Mouse (Mus musculus) lung, postnatal 36 days (tissue): Measurements from ENCODE around the gene Dchs2.
A peak's percentile ranks its signal among the peaks of the same experiment; 100 is the strongest.
"Not testable (repeated sequence)": the region's sequence is repeated elsewhere in the genome, so short reads cannot be mapped to it uniquely, and the experiment has no call there.

Experiments
- DNase-seq: peaks from one replicate; pipeline ENCODE4 v3.0.0; 2022; ENCODE audit warnings: mixed read lengths

The Dchs2 gene

GRCm38 (mm10) chr3:83127726-83128448 lies at the start of gene Dchs2:
Gene Dchs2, plus strand, starts transcription at chr3:83127948.
- no peak for DNase-seq

DNA sequence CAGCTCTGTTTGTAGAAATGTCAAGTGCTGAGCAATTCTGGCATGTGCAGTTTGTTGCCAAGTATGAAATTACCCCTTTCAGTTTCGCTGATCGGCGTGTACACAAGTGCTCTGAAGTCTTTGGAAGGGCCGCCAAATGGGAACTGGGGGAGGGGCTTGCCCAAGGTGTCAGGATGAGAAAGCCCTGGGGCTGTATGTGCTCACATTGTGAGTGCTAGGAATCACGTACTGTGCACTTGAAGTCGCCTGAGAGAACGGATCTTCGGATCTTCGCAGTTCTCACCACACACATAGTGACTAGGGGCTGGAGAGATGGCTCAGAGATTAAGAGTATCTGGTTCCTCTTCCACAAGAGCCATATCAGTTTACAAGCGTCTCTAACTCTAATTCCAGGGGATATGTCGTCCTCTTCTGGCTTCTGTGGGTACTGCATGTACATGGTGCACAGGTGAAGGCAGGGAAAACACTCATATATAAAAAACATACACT lies 47.1 kb upstream of the Dchs2 start:
- DNase-seq, result peak; percentile 92

GRCm38 (mm10) chr3:83097586-83097985 lies 30.2 kb upstream of the Dchs2 start:
- no peak for DNase-seq

DNA sequence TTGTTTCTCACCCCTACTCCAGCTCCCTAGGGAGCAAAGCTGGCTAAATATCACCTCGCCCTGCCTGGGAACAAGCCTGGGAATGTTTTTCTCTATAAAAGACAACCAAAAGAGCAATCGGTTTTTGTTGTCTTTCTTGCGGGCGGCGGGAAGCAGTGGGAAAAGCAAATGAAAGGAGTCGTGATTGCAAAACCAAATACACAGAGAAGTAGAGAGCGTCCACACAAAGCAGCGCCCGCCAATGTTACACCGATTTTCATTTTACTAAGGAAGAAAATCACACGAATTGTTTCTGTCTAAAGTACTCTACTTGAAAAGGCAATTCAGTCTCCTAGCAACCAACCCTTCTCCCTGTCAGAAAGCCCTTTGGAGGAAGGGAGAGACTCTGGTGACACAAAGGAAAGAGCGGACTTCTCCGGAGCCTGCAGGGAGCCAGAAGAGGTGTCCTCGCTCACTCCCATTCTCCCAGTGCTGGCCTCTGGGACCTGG lies 29.2 kb upstream of the Dchs2 start:
- DNase-seq, result peak; percentile 26

- DNase-seq, result no peak
Measured at GRCm38 (mm10) chr3:83099139-83099538, 28.6 kb upstream of the Dchs2 start.

- no peak for DNase-seq
Measured at GRCm38 (mm10) chr3:83099651-83100050, 28.1 kb upstream of the Dchs2 start.

- no peak for DNase-seq
Measured at GRCm38 (mm10) chr3:83102286-83102685, 25.5 kb upstream of the Dchs2 start.

- peak; percentile 42 for DNase-seq
Measured at GRCm38 (mm10) chr3:83110163-83110562, 17.6 kb upstream of the Dchs2 start.

DNA sequence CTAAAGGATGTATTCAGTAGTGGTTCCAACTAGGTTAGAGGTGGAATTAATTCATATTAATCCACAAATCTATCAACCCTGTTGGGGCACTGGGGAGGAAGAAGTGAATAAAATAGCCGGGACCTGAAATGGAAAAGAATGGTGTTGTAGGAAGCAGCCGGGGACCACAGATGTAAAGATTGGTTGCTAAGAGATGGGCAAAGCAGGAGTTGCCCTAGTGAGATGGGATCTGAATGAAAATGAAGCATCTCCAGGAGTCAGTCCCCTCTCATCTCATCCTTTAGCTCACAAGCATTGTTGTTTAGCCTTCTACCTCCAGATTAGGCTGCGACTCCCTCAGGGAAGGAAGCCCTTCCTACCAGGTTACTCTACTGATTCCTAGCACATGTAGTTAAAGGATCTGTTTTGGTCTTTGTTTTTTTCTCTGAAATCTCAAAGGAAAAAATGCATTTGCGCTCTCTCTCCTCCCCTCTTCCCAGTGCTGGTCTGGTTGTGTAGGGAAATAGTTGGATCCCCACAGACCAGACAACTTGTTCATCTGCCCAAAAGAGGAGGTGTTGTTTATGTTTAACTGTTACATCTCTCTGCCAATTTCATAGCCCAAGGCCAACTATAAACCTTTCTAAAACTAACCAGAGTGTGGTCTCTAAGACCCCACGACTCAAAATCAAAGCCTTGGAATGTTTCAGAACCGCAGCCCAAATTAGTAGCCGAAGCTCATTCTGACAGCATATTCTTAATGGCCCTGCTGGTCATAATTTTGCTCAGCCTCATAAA lies 16.1 kb upstream of the Dchs2 start:
- DNase-seq, result no peak

GRCm38 (mm10) chr3:83112869-83113268 lies 14.9 kb upstream of the Dchs2 start:
- no peak for DNase-seq

DNA sequence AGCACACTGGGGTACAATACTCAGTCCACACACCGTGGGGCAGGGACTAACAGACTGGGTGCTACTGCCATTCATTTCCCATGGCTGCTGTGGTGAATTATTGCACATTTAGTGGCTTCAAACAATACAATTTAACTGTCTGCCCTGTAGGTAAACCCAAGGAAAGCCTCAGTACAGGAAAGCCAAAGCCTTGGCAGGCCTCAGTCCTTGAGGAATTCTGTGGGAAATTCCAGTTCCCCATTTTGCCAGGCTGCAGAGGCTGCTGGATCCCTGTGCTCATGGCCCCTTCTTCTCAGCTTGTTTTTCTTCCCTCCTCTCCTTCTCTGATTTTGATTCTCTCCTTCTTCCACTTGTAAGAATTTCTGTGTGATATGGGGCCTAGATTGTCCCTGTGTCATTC lies 12.8 kb upstream of the Dchs2 start:
- no peak for DNase-seq

- DNase-seq, result no peak
Measured at GRCm38 (mm10) chr3:83117592-83117991, 10.2 kb upstream of the Dchs2 start.

DNA sequence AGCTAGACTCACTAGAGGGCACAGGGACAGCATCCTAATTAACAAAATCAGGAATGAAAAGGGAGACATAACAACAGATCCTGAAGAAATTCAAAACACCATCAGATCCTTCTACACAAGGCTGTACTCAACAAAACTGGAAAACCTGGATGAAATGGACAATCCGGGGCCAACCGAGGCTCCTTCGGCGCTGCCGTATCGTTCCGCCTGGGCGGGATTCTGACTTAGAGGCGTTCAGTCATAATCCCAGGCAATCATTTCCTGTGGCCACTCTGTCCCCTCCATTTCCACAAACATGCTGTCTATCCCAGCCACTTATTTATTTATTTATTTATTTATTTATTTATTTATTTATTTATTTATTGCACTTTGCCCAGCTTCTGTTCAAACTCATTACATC lies 3.8 kb upstream of the Dchs2 start:
- DNase-seq, result not testable (repeated sequence)

DNA sequence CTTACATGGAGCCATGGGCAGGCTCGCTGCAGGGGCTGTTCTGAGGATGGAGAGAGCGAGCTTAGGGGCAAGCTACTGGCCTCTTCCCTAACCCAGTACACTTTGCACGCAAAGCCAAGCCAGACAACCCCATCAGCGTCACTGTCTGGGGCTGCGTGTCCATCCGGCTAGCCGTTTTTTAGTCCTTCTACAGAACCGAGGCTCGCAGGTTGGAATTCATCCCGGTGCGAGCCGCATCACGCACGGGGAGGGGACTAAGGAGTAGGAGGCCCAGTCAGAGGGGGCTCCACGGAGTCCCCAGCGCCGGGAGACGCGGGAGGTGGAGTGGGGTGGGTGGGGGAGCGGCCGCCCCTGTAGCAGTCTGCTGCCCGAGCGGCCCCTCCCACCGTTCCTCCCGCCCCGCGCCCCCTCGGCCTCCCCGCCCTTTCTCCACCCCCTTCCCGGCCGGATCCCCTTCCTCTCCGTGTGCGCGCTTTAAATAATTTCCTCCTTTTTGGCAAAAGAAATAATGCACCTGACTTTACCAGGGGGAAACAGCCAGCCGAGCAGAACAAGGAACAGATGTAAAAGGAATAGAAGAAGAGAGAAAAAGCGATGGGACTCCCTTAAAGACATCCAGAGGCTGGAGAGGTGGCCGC lies 541 bp upstream of the Dchs2 start:
- no peak for DNase-seq

- DNase-seq, result peak; percentile 27
Measured at GRCm38 (mm10) chr3:83128449-83128922, 738 bp downstream of the Dchs2 start.

DNA sequence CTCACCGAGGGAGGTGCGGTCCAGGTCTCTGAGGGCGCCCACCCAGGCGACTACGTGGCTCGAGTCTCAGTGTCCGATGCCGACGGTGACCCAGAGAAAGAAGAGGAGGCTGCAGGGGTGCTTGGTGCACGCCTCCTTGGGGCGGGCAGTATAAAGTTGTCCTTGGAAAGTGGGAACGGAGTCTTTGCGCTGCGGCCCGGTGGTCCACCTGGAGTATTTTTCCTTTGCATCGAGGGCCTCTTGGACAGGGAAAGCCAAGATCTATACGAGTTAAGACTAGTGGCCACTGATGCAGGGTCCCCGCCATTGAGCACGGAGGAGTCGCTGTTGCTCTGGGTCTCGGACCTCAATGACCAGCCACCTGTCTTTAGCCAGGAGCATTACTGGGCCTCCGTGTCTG lies 1.4 kb downstream of the Dchs2 start:
- no peak for DNase-seq

DNA sequence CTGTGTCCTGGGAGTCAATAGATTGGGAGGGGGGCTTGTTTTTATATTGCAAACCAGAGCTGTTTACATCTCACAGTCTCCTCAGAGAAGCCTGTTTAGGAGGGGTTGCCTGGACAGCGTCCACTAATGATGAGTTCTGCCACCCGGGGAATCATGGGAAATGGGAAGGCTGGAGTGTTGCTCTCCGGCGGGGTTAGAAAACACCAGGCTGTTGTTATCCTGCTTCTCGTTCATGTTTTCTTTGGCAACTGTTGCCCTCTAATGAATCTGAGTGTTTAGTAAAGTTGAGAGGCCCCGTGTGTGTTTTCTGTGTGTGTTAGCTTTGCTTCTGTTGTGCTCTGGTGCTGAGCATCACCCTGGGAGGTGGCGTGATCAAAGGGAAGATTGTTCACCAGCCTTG lies 8.7 kb downstream of the Dchs2 start:
- peak; percentile 13 for DNase-seq

DNA sequence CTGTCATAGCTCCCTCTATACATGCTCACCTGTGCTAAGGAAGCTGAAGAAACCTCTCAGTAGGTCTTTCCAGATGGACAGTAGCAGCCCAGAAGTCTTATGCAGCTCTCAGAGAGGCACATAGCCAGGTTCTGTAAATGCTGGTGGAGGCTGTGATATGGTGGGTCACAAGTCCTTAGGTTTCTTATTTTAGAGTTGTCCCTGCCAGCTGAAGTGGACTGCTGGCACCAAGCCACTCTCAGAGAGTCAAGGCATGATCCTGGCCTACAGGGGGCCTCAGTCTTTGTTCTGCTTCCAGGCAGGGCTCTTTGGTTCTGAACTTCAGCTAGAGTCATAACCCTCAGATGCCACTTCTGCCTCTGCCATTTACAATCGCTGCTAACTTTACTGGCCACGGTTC lies 11.1 kb downstream of the Dchs2 start:
- DNase-seq, result peak; percentile 19

DNA sequence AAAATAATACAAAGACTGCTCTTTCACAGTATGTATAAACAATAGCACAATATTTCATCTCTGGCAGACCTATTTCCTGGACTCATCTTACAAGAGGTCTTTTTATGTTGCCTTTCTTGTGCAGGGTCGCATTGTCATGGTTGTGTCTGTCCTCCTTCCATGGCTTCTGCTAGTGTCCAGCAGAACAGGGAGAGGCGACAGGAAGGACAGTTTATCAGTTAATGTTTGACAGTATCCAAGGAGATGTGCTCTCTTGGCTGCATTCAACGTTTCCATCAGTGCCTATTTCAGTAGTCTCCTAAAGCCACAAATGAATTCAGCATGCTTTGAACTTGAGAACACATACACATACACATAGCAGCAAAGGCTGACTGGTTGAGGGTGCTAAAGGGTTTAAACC lies 17.9 kb downstream of the Dchs2 start:
- DNase-seq, result peak; percentile 41

DNA sequence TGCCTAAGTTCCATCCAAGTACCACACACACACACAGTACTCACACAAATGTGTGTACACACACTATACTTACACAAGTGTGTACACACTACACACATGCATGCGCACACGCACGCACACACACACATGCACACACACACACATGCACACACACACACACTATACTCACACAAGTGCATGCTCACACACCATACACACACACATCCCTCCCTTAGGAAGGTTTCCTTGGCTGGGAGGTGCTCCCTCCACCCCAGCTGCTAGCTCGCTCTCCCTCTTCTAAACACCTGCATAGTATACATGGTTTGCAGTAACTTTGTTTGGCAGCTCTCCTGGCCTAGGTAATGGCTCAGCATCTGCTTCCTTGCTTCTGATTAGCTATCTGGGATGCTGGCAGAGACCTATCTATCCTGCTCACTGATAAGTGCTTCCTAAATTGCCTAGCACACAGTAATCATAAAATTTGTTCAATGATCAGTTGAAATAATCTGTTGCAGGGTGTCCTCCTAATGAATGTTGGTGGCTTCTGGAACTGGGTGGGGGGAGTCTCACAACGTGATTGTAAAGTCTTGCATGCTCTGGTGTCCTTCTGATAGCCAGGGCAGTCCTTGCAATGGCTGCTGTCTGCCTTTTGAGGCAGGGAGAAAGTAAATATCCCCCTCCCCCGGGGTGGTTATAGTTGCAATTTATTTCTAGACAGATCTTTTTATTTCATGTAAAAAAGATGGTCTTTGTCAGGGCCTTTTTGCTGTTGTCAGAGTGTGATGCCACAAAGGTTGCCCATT lies 19.7 kb downstream of the Dchs2 start:
- no peak for DNase-seq

- DNase-seq, result no peak
Measured at GRCm38 (mm10) chr3:83148055-83148447, 20.3 kb downstream of the Dchs2 start.

- no peak for DNase-seq
Measured at GRCm38 (mm10) chr3:83148508-83148907, 20.8 kb downstream of the Dchs2 start.

DNA sequence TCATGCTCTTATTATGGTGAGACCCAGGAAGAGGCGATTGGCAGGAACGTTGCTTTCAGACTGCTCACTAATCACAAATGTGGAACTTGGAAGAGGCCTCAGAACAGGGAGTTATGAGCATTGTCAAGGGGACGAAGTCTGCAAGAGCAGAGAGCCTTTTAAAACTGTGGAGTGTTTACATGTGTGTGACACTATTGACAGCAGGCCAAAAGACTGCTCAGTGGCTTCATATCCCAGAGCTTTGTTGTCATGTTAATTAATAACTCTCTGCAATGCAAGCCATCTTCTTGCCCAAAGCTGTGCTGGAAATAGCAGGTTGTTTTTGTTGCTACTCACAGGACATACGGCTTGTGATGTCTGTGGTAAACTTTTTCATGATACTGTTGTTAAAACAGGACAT lies 27.9 kb downstream of the Dchs2 start:
- DNase-seq, result peak; percentile 50
